Mouse (Mus musculus): ENCODE data around the gene Gm5726. TPM values are rescaled to one million over a fixed set of nuclear protein-coding genes. Genes with fewer than 3 reads are reported as not detected.

The Gm5726 gene
- not detected for polyA plus RNA-seq (2017; shearing (Covaris generic))

GRCm38 (mm10) chr7:20545657-20546056 lies at the start of gene Gm5726:
Gm5726 (minus strand) TSS chr7:20545757.

DNA sequence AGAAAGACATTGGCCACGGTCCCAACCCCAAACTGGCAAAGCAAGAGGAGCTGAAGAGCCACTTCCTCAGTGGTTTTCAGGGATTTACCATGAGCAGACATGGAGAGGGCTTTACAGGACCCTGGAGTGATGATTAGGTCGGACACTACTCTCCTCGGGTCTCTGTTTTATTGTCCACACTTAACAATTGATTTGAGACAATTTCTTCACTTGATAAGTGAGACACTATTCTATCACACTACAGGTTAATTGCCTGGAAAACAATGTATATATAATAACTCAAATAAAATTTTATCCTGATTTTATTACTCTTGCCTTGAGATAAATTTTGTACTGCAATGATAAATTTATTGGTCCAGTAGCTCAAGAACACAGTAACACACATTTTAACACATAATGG lies 30.6 kb upstream of the Gm5726 start, which contains the start of gene Gm4141:
Gm4141 (minus strand) TSS at position 101 of the 400 bp plus-strand sequence.

GRCm38 (mm10) chr7:20533537-20533936 lies 12.0 kb downstream of the Gm5726 start, which contains the start of gene Vmn1r104:
Vmn1r104 (plus strand) TSS chr7:20533837.

GRCm38 (mm10) chr7:20510434-20510833 lies 35.1 kb downstream of the Gm5726 start, which contains the start of gene Vmn1r103:
Vmn1r103 (minus strand) TSS chr7:20510534.

Other genes starting within 250 kb of the Gm5726 start
- gene Gm4133, start 211.7 kb downstream of the Gm5726 start, polyA plus RNA-seq (2017; shearing (Covaris generic)): not detected
- not detected for gene Gm5728, start 170.3 kb downstream of the Gm5726 start, polyA plus RNA-seq (2017; shearing (Covaris generic))
- gene Vmn1r100, start 127.8 kb downstream of the Gm5726 start, polyA plus RNA-seq (2017; shearing (Covaris generic)): not detected
- gene Vmn1r101, start 103.2 kb downstream of the Gm5726 start, polyA plus RNA-seq (2017; shearing (Covaris generic)): not detected
- gene Gm10670, start 70.8 kb downstream of the Gm5726 start, polyA plus RNA-seq (2017; shearing (Covaris generic)): 1.2 TPM
- not detected for gene Vmn1r103, start 35.2 kb downstream of the Gm5726 start, polyA plus RNA-seq (2017; shearing (Covaris generic))
- gene Vmn1r104, start 11.9 kb downstream of the Gm5726 start, polyA plus RNA-seq (2017; shearing (Covaris generic)): not detected
- gene Gm4141, start 30.5 kb upstream of the Gm5726 start, polyA plus RNA-seq (2017; shearing (Covaris generic)): not detected
- gene Gm4513, start 53.3 kb upstream of the Gm5726 start, polyA plus RNA-seq (2017; shearing (Covaris generic)): 0.65 TPM
- gene Vmn1r107, start 123.2 kb upstream of the Gm5726 start, polyA plus RNA-seq (2017; shearing (Covaris generic)): 1.1 TPM
- not detected for gene Vmn1r111, start 157.5 kb upstream of the Gm5726 start, polyA plus RNA-seq (2017; shearing (Covaris generic))
- not detected for gene Gm10668, start 184.9 kb upstream of the Gm5726 start, polyA plus RNA-seq (2017; shearing (Covaris generic))
- gene Vmn1r112, start 225.4 kb upstream of the Gm5726 start, polyA plus RNA-seq (2017; shearing (Covaris generic)): not detected
- gene Vmn1r113, start 241.5 kb upstream of the Gm5726 start, polyA plus RNA-seq (2017; shearing (Covaris generic)): not detected

Data from effector memory CD4-positive, alpha-beta T cell, adult 7 months (primary cell).